Mouse (Mus musculus): ENCODE results near the gene Uqcc2.

The Uqcc2 gene

GRCm38 (mm10) chr17:27153773-27154193, 20.1 kb upstream of the Uqcc2 start:
- peak; percentile 36 for DNase-seq

- DNase-seq = no peak
Observed at GRCm38 (mm10) chr17:27152976-27153723, 19.4 kb upstream of the Uqcc2 start.

GRCm38 (mm10) chr17:27151411-27151810, 17.7 kb upstream of the Uqcc2 start:
- DNase-seq = no peak

GRCm38 (mm10) chr17:27150871-27151270, 17.2 kb upstream of the Uqcc2 start:
- peak; percentile 57 for DNase-seq

GRCm38 (mm10) chr17:27146323-27146923, 12.7 kb upstream of the Uqcc2 start:
- DNase-seq = no peak

- no peak for DNase-seq
Observed at GRCm38 (mm10) chr17:27144152-27144551, 10.4 kb upstream of the Uqcc2 start.

GRCm38 (mm10) chr17:27141971-27142450, 8.3 kb upstream of the Uqcc2 start:
- peak; percentile 57 for DNase-seq

- DNase-seq = no peak
Observed at GRCm38 (mm10) chr17:27140262-27140661, 6.5 kb upstream of the Uqcc2 start.

- no peak for DNase-seq
Observed at GRCm38 (mm10) chr17:27139304-27139703, 5.6 kb upstream of the Uqcc2 start.

- DNase-seq = no peak
Observed at GRCm38 (mm10) chr17:27138396-27138795, 4.7 kb upstream of the Uqcc2 start.

GRCm38 (mm10) chr17:27134715-27135114, 999 bp upstream of the Uqcc2 start:
- no peak for DNase-seq

GRCm38 (mm10) chr17:27134187-27134586, 471 bp upstream of the Uqcc2 start:
- DNase-seq = no peak

GRCm38 (mm10) chr17:27132238-27132637, 1.5 kb downstream of the Uqcc2 start:
- DNase-seq = no peak

- DNase-seq = no peak
Observed at GRCm38 (mm10) chr17:27131240-27131665, 2.5 kb downstream of the Uqcc2 start.

GRCm38 (mm10) chr17:27130246-27130645, 3.5 kb downstream of the Uqcc2 start:
- no peak for DNase-seq

- no peak for DNase-seq
Observed at GRCm38 (mm10) chr17:27129819-27130218, 3.9 kb downstream of the Uqcc2 start.

- no peak for DNase-seq
Observed at GRCm38 (mm10) chr17:27129291-27129690, 4.4 kb downstream of the Uqcc2 start.

GRCm38 (mm10) chr17:27128189-27128588, 5.5 kb downstream of the Uqcc2 start:
- DNase-seq = no peak

- DNase-seq = no peak
Observed at GRCm38 (mm10) chr17:27126974-27127373, 6.7 kb downstream of the Uqcc2 start.

- DNase-seq = no peak
Observed at GRCm38 (mm10) chr17:27125669-27126202, 8.0 kb downstream of the Uqcc2 start.

GRCm38 (mm10) chr17:27125185-27125584, 8.5 kb downstream of the Uqcc2 start:
- peak; percentile 43 for DNase-seq

- DNase-seq = no peak
Observed at GRCm38 (mm10) chr17:27123813-27124375, 9.8 kb downstream of the Uqcc2 start.

- no peak for DNase-seq
Observed at GRCm38 (mm10) chr17:27123103-27123502, 10.6 kb downstream of the Uqcc2 start.

- DNase-seq = no peak
Observed at GRCm38 (mm10) chr17:27122701-27123100, 11.0 kb downstream of the Uqcc2 start.

Data from kidney, adult 11 months (tissue).